Mouse (Mus musculus): ENCODE measurements at regions not wholly inside any gene's neighbourhood (a gene's known extent, or its start where the extent isn't known, plus 50 kb on each side); places are given as distances from the start of the nearest gene placed in this dataset.

GRCm38 (mm10) chr7:133184905-133185594 is 60.9 kb upstream of the Ctbp2 start:
- TF ChIP-seq CTCF (IDR thresholded peaks at IDR 0.05; ENCODE audit: insufficient read depth, low read depth, low read length) = no peak
- TF ChIP-seq POLR2A (IDR thresholded peaks at IDR 0.05; ENCODE audit: insufficient read depth, low read depth, low read length) = no peak

Measured in olfactory bulb, adult 2 months (tissue).